Mouse (Mus musculus) heart, postnatal 0 days (tissue): ENCODE measurements at regions not wholly inside any gene's neighbourhood (a gene's known extent, or its start where the extent isn't known, plus 50 kb on each side); places are given as distances from the start of the nearest gene placed in this dataset.

Experiments used
- CTCF ChIP-seq: IDR thresholded peaks from 2 replicates; pipeline ENCODE4 v1.5.1; 2016; ENCODE audit warnings: antibody characterized with exemption, control low read depth, low read depth
- EP300 ChIP-seq: IDR thresholded peaks from 2 replicates; pipeline ENCODE4 v1.6.1; 2016; ENCODE audit warnings: antibody characterized with exemption, low read depth

DNA sequence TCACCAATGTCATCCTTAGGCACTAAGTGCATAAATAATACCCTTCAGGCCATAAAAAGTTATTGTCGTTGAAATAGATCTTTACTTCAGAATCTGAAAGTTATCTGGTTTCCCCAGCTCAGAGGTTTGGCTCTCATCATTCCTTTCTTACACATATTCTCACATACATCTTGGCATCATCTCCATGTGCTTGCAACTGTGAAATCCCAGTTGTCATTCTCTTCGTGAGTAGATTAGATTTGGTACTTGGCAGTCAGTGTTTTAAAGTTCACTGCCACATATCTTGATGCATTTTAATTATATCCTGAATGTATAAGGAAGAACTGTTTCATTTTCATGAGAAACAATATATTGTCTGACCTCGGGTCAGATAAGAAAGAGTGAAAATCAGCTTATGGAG lies 1006.3 kb downstream of the Olfm4 start:
- TF ChIP-seq EP300: no peak
- no peak for TF ChIP-seq CTCF
